Mouse (Mus musculus) forelimb bud, embryonic 11.5 days (tissue): ENCODE results near the gene BC052040.
A peak's percentile ranks its signal among the peaks of the same experiment; 100 is the strongest.

Source experiments
- DNase-seq: peaks from one replicate; pipeline ENCODE4 v3.0.0-alpha.2; 2012; ENCODE audit warnings: low read depth, low spot score

Gene BC052040

DNA sequence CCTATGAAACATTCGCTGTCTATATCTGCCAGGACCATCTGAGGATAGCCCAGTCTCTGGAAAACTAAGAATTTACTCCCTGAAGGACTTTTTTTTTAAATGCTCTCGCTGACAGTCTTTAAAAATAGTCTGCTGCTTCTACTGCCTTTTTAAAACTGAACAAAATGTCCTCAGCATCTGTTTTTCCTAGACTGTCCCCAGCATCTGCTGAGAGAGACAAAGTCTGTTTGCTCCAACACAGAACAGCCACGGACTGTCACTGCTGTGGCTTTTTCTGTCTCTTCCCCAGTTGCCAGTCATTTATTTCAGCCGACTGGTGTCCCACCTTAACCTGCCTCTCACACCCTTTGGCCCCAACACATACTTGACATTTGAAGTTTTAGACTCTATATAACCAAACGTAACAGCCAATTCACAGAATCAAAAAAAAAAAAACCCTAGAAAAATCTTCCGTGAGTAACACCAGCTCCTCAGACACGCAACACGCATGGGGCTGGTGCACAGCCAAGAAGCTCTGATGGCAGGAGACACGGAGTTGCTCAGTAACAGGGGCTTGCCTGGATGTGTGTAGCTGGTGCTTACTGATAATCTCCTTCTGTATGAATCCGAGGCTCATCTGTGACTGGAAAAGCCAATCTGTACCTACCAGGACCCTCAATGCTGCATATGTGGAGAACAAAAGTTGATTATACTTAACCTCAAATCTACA, 188.2 kb downstream of the BC052040 start:
- DNase-seq: no peak

DNA sequence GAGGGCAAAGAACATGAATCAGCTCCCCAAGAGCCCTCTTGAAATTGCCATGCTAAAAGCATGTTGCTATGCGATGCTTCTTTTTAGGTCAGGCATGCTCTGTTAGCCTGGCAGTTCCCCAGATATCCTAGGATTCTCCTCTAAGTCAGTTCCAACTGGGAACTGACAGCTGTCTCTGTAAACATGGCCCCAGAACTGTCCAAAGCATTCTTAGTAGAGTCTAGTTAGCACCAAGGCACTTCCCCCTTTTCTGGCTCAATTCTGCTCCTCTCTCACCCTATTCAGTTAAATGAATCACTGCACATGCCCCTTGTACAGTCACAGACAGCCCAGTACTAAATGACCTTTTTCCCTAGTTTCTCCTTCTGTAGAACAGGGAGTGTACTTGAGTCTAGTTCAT, 191.2 kb downstream of the BC052040 start:
- no peak for DNase-seq

DNA sequence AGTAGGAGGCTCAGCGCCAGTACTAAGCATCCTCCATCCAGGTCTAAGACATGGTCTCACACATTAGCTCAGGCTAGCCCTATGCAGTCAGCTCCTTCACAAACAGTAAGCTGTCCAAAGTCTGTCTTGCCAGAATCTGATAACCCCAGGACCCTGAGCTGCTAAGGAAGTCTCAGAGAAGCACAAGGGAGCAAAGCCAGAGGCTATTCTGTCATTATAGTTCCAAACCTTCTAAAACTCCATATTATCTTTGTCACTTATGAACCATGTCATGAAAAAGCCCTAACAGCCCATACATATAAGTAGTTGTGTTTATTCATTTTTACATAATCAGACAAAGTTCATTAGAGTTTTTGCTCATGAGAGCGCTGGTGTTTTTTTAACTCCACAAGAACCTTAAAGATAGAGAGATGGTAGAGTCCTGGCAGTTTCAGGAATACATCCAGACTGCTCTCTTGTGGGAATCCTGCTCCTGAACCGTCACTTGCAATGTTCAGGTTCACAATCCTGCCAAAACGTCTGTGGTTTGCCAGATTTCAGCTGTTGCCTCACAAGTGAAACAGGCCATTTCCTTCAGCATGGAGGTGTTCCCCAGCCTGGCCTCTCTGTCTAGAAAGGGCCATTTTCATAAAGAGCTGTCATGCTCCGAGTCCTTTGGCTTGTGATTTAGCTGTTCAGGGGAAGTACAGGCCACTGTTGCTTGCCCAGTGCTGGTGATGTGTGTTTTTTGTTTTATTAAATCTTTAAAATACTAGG, 192.8 kb downstream of the BC052040 start:
- no peak for DNase-seq

DNA sequence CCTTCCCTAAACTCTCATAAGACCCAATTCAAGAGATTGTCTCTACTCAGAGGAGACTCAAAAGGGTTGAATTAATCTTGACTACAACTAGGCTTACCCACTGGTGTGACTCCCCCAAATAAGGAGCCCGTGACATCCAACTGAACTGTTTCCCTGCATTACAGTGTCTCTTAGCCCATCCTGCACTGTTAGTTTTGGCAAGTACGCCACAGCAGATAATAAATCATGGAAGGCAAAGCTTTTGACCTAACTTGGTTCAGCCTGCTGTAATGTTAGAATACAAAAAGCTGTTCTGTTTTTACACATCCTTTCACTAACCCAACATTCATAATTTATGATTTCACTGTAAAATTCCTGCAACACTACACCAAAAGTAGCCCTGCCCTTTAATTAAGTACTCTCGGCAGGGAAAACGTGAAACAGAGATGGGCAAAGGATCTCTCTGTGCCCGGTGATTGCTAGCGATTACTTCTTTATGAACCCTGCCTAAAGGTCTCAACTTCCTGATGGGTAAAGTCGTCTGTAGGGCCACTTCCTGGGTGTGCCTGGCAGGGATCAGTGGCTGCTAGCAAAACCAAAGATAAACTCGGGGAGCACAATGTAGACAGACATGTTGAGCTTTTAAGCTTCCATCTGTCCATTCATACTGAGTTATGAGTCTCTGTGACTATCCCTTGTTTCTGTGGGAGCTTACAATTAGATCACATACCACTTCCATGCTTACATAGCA, 194.1 kb downstream of the BC052040 start:
- no peak for DNase-seq

DNA sequence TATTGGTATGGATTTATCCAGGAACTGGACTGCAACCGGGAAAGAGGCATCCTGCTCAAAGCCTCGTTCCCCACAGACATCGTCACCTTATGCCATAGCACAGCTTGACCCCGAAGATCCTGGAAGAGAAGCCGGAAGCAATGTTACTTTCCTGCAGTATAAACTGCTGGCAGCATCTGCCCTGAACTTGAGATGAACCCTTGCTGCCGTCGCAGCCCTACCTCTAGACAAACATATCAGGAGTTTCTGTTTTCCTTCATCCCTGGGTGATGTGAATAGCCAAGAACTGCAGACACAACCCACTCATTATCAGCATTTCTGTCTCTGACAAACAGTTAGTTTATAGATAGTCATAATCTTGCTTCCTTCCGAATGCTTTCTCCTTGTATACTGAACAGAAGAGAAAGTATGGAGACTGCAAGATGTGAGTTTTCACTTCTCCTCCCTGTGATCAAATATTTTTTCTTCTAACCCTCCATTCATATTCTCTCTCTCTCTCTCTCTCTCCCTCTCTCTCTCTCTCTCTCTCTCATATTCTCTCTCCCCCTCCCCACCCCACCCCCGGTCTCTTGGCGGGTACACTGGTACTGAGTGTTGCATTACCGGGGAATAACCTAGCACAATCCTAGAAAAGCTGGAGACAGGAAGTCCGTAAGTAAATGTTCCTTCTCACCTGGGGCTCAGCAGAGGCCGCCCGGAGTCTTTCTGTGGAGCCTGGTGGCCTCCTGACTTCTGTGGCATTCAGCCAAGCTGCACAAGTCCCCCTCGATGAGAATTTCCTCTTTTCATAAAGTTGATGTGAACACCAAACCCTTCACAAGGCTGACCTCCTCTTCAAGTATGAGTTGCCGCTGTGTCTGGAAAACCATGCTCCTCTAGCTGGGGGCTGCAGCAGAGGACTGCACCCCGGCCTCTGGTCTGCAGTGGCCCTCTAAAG, 195.7 kb downstream of the BC052040 start:
- no peak for DNase-seq

DNA sequence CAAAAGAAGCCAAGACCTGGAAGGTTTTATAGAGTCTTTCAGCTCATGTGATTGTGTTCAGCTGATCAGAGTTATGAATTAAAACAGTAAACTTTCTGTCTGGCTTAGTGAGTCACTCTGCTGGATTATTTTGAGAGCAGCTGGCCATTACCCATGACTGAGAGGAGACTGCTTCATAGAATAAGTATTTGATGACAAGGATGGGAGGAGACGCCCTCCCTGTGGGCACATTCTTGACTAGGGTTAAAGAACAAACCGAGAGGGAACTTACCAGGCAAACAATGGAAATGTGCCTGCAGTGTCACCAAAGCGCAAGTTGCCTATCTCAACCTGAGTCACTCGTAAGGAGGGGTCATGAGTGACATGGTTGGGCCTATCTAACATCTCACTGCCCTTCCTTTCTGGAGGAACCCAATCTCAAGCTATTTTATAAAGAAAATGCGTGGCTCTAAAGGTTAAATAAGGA, 199.1 kb downstream of the BC052040 start:
- DNase-seq: no peak

DNA sequence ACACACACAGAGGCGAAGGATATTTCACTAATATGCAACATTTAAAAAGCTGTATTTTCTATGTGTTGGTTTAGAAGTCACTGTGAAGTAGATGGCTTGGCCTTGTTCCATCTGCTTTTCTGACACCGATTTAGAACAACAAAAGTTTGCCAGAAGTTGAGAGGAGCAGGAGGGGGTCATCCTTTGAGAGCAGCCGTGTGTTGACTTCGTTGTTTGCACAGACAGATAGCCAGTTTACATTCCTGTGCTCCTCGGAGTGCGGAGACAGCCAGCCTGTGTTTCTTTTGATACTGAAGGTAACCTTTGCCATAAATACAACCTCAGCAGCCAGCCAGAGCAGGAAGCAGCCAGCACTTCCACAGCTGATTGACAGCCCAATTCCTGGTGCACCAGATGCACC, 204.2 kb downstream of the BC052040 start:
- DNase-seq: no peak

DNA sequence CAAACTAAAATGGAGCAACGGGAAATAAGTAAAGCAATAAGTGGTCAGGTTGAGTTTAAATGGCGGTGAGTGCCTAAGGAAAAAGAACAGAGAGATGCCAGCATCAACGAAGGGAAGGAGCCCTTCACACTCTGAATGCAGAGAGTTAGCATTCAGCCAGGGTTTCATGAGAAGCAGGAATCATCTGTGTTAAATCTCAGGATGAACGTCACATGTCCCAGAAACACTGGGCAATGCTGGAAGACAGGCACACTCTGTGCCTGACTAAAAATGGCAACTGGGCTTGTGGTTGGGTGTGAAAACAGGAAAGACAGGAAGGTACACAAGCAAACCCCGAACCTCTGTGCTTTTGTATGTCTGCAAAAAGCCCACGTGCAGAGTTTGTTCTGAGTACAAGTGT, 217.3 kb downstream of the BC052040 start:
- no peak for DNase-seq

DNA sequence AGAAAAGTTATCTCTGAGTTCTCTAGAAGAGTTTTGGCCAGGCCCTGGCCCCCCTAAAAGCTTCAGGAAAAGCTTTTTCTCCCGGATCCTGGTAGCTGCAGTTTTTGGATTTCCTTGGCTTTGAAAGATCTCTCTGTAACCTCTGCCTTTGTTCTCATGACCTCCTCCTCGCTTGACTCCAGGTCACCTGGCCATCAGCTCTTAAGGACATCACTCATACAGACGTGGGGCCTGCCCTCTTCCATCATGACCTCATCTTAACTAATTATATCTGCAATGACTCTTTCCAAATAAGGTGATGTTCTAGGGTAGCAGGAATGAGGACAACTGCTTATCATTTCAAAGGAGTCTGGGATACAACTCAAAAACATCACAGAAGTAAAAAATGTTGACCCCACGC, 226.9 kb downstream of the BC052040 start:
- no peak for DNase-seq

DNA sequence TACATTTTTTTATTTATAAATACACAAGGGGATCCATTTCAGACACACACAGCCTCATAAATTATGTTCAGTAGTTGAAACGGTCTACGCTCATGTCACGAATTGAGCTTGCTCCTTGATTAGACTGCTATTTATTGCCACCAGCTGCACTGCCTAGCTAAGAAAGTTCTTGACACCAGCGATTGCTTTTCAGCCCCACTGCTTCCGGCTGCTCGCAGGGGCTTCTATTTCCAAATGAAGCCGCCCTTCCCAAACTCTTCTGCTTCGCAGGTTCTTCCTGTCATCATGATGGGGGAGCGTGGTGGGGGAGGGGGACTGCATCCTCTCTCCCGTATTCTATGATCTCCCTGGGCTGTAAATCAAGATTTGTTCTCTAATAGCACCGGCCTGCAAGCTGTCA, 231.8 kb downstream of the BC052040 start:
- DNase-seq: peak; percentile 47

DNA sequence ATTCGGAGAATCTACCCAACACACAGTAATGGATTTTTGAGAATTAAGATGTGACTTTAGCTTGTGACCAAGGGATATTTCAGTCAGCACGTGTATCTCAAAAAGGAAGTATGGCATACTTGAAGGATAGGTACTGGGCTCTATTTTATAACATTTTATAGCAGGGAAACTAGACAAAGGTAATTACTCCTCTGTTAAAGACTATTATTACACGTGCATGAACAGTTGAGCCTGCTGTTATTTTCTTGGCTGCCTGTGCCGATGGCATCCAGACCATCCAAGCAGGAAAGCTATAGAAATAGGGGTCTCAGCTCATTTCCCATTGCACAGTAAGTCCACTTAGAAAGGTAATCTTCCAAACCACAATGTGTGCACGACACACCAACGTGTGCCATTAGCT, 232.2 kb downstream of the BC052040 start:
- DNase-seq: no peak

DNA sequence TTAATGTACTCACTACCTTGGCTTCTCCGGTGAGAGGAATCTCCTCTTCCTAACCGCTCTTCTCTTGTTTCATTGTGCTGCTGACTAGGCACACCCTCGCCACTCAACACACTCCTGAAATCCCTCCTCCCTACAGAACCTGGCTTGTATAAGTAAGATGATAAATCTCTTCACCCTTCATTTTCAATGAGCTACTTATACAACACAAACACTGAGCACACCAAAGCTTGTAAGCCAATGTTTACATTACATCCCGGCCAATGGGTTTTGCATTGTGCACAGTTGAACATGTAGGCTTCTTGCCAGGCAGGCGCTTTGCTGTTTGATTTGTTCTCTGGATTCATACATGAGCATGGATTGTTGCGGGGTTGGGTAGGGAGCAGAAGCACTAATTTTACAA, 236.4 kb downstream of the BC052040 start:
- no peak for DNase-seq

DNA sequence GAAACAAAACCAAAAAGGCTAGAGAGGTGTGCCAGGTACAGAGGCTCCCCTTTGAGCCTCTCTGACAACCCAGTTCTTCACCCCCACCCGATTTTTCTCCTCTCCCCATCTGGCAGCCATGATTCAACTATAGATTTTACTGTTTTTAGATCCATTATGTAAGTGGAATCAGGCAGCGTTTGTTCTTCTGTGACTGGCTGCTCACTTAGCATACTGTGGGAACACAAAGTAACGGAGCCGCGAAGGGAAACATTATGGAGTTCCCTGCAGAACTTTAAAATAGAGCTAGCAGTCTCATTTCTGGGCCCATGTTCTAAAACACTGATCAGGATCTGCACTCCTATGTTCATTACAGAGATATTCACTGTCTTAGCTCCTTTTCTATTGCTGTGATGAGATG, 240.8 kb downstream of the BC052040 start:
- no peak for DNase-seq
